Comparison of ENCODE assay signal across 37 mouse cellular contexts in genomic region chr17:56866071-56866470, GRCm38 (mm10). TPM values are rescaled to one million over a fixed set of nuclear protein-coding genes. Genes with fewer than 3 reads are reported as not detected.
"Had no signal": no experiment of that assay in that cellular context is flagged by ENCODE, and none has a peak within 500 bp of the region (broad histone marks: within the 10 kb centered on the region; RNA-seq: fewer than 3 reads in every experiment).

No protein-coding gene starts in this region.

- H3K36me3 ChIP-seq: heart, embryonic 13.5 days; heart, embryonic 15.5 days; hindbrain, embryonic 12.5 days; intestine, embryonic 15.5 days; limb, embryonic 13.5 days; limb, embryonic 15.5 days; liver, embryonic 12.5 days had no signal

- ATAC-seq: hindbrain, embryonic 16.5 days; inflammation-experienced regulatory T-cells, adult 6 months; intestine, embryonic 15.5 days; intestine, postnatal 0 days; liver, embryonic 12.5 days had no signal

- H3K27me3 ChIP-seq: heart, embryonic 13.5 days; heart, embryonic 15.5 days; hindbrain, embryonic 12.5 days; intestine, embryonic 15.5 days; limb, embryonic 13.5 days; limb, embryonic 15.5 days had no signal

- DNase-seq: gastrocnemius, postnatal 25 days; heart, adult 11 months; heart, adult 2 months; heart, postnatal 14 days; heart, postnatal 36 days; kidney, adult 18-20 months; kidney, adult 8-10 months; kidney, postnatal 25 days; kidney, postnatal 4 days; layer of hippocampus, postnatal 36 days had no signal

- H3K9me3 ChIP-seq: heart, embryonic 15.5 days; intestine, embryonic 15.5 days; limb, embryonic 15.5 days had no signal

- H3K4me2 ChIP-seq: heart, embryonic 11.5 days; heart, embryonic 13.5 days; heart, embryonic 15.5 days; hindbrain, embryonic 12.5 days; hindbrain, embryonic 14.5 days; intestine, embryonic 15.5 days; limb, embryonic 13.5 days; limb, embryonic 15.5 days; liver, embryonic 12.5 days had no signal

- H3K4me1 ChIP-seq: heart, embryonic 15.5 days; hindbrain, embryonic 12.5 days had no signal

- H3K9ac ChIP-seq: heart, embryonic 13.5 days; heart, embryonic 15.5 days; hindbrain, embryonic 12.5 days; hindbrain, embryonic 14.5 days; intestine, embryonic 15.5 days; limb, embryonic 13.5 days; limb, embryonic 15.5 days; liver, embryonic 12.5 days; liver, embryonic 14.5 days had no signal

- H3K27ac ChIP-seq: heart, adult 2 months; heart, embryonic 13.5 days; heart, embryonic 15.5 days; hindbrain, embryonic 12.5 days; hindbrain, embryonic 14.5 days; intestine, embryonic 15.5 days; layer of hippocampus, adult 2 months; limb, embryonic 13.5 days; limb, embryonic 15.5 days; liver, embryonic 12.5 days; liver, embryonic 14.5 days had no signal

- H3K4me3 ChIP-seq: heart, adult 2 months; heart, embryonic 13.5 days; heart, embryonic 15.5 days; hindbrain, embryonic 12.5 days; intestine, embryonic 15.5 days; layer of hippocampus, adult 2 months; limb, embryonic 13.5 days; limb, embryonic 15.5 days; liver, embryonic 12.5 days had no signal

RNA-seq across cellular contexts. Expression of gene Acsbg2, which starts 8.2 kb away (rescaled TPM):
- total RNA-seq: gastrocnemius, adult 18-20 months; gastrocnemius, adult 8-10 months; gastrocnemius, postnatal 25 days; heart, adult 2 months; heart, postnatal 14 days; heart, postnatal 36 days; hematopoietic stem cell, adult 5-6 weeks; layer of hippocampus, adult 2 months; layer of hippocampus, postnatal 14 days; layer of hippocampus, postnatal 36 days; left cerebral cortex, adult 18-20 months; left cerebral cortex, adult 8-10 months; left cerebral cortex, postnatal 10 days; left cerebral cortex, postnatal 25 days; left cerebral cortex, postnatal 4 days; liver, adult 2 months had no signal
- polyA plus RNA-seq: heart, embryonic 11.5 days; heart, embryonic 13.5 days; heart, embryonic 15.5 days; hindbrain, embryonic 12.5 days; hindbrain, embryonic 14.5 days; hindbrain, embryonic 16.5 days; inflammation-experienced regulatory T-cells, adult 6 months; intestine, embryonic 15.5 days; intestine, postnatal 0 days; kidney, embryonic 14.5 days; kidney, embryonic 16.5 days; limb, embryonic 11.5 days; limb, embryonic 13.5 days; limb, embryonic 15.5 days; liver, adult 2 months; liver, embryonic 12.5 days; liver, embryonic 14.5 days had no signal

RNA-seq across cellular contexts. Expression of gene 1700061G19Rik, which starts 9.2 kb away (rescaled TPM):
- total RNA-seq: gastrocnemius, adult 18-20 months; gastrocnemius, adult 8-10 months; gastrocnemius, postnatal 25 days; heart, adult 2 months; heart, postnatal 14 days; heart, postnatal 36 days; hematopoietic stem cell, adult 5-6 weeks; left cerebral cortex, postnatal 25 days; liver, adult 2 months had no signal
